Mouse (Mus musculus): ENCODE measurements around the gene Rel. TPM values are rescaled to one million over a fixed set of nuclear protein-coding genes. Genes with fewer than 3 reads are reported as not detected.
"Not testable (repeated sequence)": the region's sequence is repeated elsewhere in the genome, so short reads cannot be mapped to it uniquely, and the experiment has no call there.

Rel gene
- total and polyA plus RNA-seq, 3 experiments, result 0.42 to 2.5 TPM; not detected in 1

GRCm38 (mm10) chr11:23801851-23802250, 31.1 kb upstream of the Rel start:
- no peaks in the 10 kb centered on the region for H3K79me2 ChIP-seq (ENCODE audit: control insufficient read depth, insufficient read depth, low read length, poor library complexity)
- no peak overlapping the region for H3K27ac ChIP-seq (ENCODE audit: control insufficient read depth, low read depth, low read length)
- H3K9ac ChIP-seq (ENCODE audit: control insufficient read depth, low read depth, low read length, poor library complexity, severe bottlenecking), result no peak overlapping the region
- H3K27me3 ChIP-seq (ENCODE audit: control insufficient read depth in 1 of 2, insufficient read depth in 2 of 2, low read length in 2 of 2), result peaks cover 2 to 7% of the 10 kb centered on the region in 2 experiments
- H3K4me1 ChIP-seq (ENCODE audit: control insufficient read depth in 1 of 2, insufficient read depth in 2 of 2, low read length in 2 of 2), result no peaks in the 10 kb centered on the region
- H3K9me3 ChIP-seq (replicated peaks; ENCODE audit: insufficient read depth, low read length), result no peaks in the 10 kb centered on the region
- no peaks in the 10 kb centered on the region for H3K36me3 ChIP-seq (ENCODE audit: control insufficient read depth in 1 of 2, insufficient read depth in 2 of 2, low read length in 2 of 2)
- no peak for DNase-seq (ENCODE audit: low read depth, low spot score)
- TF ChIP-seq MYB (IDR thresholded peaks at IDR 0.05; ENCODE audit: low read depth, low read length), result no peak
- TF ChIP-seq POLR2AphosphoS2 (IDR thresholded peaks at IDR 0.05; ENCODE audit: low read length), result no peak
- no peak for TF ChIP-seq POLR2AphosphoS5 (IDR thresholded peaks at IDR 0.05; ENCODE audit: borderline replicate concordance, low read depth, low read length)
- no peak for TF ChIP-seq EP300 (IDR thresholded peaks at IDR 0.05; ENCODE audit: low read depth in 1 of 2, low read length in 2 of 2)
- TF ChIP-seq KAT2A (conservative IDR thresholded peaks at IDR 0.05; ENCODE audit: low read depth, low read length), result no peak
- TF ChIP-seq MEF2A (IDR thresholded peaks at IDR 0.05; ENCODE audit: extremely low read depth, insufficient replicate concordance, low read depth, low read length, poor library complexity, severe bottlenecking), result no peak
- TF ChIP-seq RAD21 (IDR thresholded peaks at IDR 0.05; ENCODE audit: low read depth, low read length), result no peak
- TF ChIP-seq GABPA (IDR thresholded peaks at IDR 0.05; ENCODE audit: low read depth, low read length), result no peak
- no peak for TF ChIP-seq ZNF384 (IDR thresholded peaks at IDR 0.05; ENCODE audit: low read depth, low read length)
- no peak for TF ChIP-seq SMC3 (IDR thresholded peaks at IDR 0.05; ENCODE audit: low read depth, low read length)
- TF ChIP-seq BHLHE40 (IDR thresholded peaks at IDR 0.05; ENCODE audit: borderline replicate concordance, low read depth, low read length), result no peak
- no peak for TF ChIP-seq ZKSCAN1 (IDR thresholded peaks at IDR 0.05; ENCODE audit: low read depth, low read length)
- no peak overlapping the region for H3K4me3 ChIP-seq (ENCODE audit: control insufficient read depth in 1 of 2, insufficient read depth in 1 of 2, low read depth in 2 of 2, low read length in 2 of 2)

GRCm38 (mm10) chr11:23783677-23784076, 12.9 kb upstream of the Rel start:
- not testable (repeated sequence) for DNase-seq (ENCODE audit: low read depth, low spot score); H3K27me3 ChIP-seq (ENCODE audit: control insufficient read depth in 1 of 2, insufficient read depth in 2 of 2, low read length in 2 of 2); H3K27ac ChIP-seq (ENCODE audit: control insufficient read depth, low read depth, low read length); H3K79me2 ChIP-seq (ENCODE audit: control insufficient read depth, insufficient read depth, low read length, poor library complexity); H3K9me3 ChIP-seq (replicated peaks; ENCODE audit: insufficient read depth, low read length); H3K4me1 ChIP-seq (ENCODE audit: control insufficient read depth in 1 of 2, insufficient read depth in 2 of 2, low read length in 2 of 2); H3K4me3 ChIP-seq (ENCODE audit: control insufficient read depth in 1 of 2, insufficient read depth in 1 of 2, low read depth in 2 of 2, low read length in 2 of 2); H3K9ac ChIP-seq (ENCODE audit: control insufficient read depth, low read depth, low read length, poor library complexity, severe bottlenecking); H3K36me3 ChIP-seq (ENCODE audit: control insufficient read depth in 1 of 2, insufficient read depth in 2 of 2, low read length in 2 of 2)

- Histone ChIP-seq H3K9ac (ENCODE audit: control insufficient read depth, low read depth, low read length, poor library complexity, severe bottlenecking) (no peak overlapping the region), H3K27me3 (ENCODE audit: control insufficient read depth in 1 of 2, insufficient read depth in 2 of 2, low read length in 2 of 2) (peaks cover 0 to 9% of the 10 kb centered on the region in 2 experiments; a peak in 3 of 4 replicates), H3K27ac (ENCODE audit: control insufficient read depth, low read depth, low read length) (no peak overlapping the region), H3K36me3 (ENCODE audit: control insufficient read depth in 1 of 2, insufficient read depth in 2 of 2, low read length in 2 of 2) (no peaks in the 10 kb centered on the region), H3K4me1 (ENCODE audit: control insufficient read depth in 1 of 2, insufficient read depth in 2 of 2, low read length in 2 of 2) (no peaks in the 10 kb centered on the region), H3K4me3 (ENCODE audit: control insufficient read depth in 1 of 2, insufficient read depth in 1 of 2, low read depth in 2 of 2, low read length in 2 of 2) (no peak overlapping the region), H3K9me3 (replicated peaks; ENCODE audit: insufficient read depth, low read length) (no peaks in the 10 kb centered on the region), H3K79me2 (ENCODE audit: control insufficient read depth, insufficient read depth, low read length, poor library complexity) (no peaks in the 10 kb centered on the region)
- no peak for TF ChIP-seq NELFE (IDR thresholded peaks at IDR 0.05; ENCODE audit: low read depth, low read length)
- no peak for TF ChIP-seq TAL1 (IDR thresholded peaks at IDR 0.05; ENCODE audit: low read length)
- no peak for TF ChIP-seq CTCF (IDR thresholded peaks at IDR 0.05 in 2 of 3, conservative IDR thresholded peaks at IDR 0.05 in 1 of 3; ENCODE audit: control insufficient read depth in 1 of 3, insufficient read depth in 1 of 3, low read depth in 2 of 3, low read length in 3 of 3, poor library complexity in 1 of 3, severe bottlenecking in 1 of 3)
- no peak for TF ChIP-seq ELF1 (IDR thresholded peaks at IDR 0.05; ENCODE audit: low read depth, low read length)
- DNase-seq (ENCODE audit: low read depth, low spot score), result no peak
Observed at GRCm38 (mm10) chr11:23783085-23783484, 12.3 kb upstream of the Rel start.
